Mouse (Mus musculus) liver, embryonic 15.5 days (tissue): ENCODE measurements around the gene Heg1. TPM values are rescaled to one million over a fixed set of nuclear protein-coding genes. Genes with fewer than 3 reads are reported as not detected.
A peak's percentile ranks its signal among the peaks of the same experiment; 100 is the strongest.

Source experiments
- ATAC-seq: fragments of 200-750 bp; cut with Nextera tagmentation; 2 replicates; pipeline ENCODE4 v1.8.0; 2017; ENCODE audit warnings: moderate number of reproducible peaks, mild to moderate bottlenecking, moderate library complexity; ENCODE audit not compliant: insufficient read depth
- H3K27ac ChIP-seq: fragments of 300-500 bp; sonication (generic); replicated peaks from 2 replicates; pipeline ENCODE4 v1.5.1; 2015; ENCODE audit warnings: mild to moderate bottlenecking, inconsistent platforms
- H3K27me3 ChIP-seq: fragments of 300-500 bp; sonication (generic); 2 replicates; pipeline ENCODE4 v1.6.1; 2015; ENCODE audit warnings: mild to moderate bottlenecking, inconsistent platforms
- H3K36me3 ChIP-seq: fragments of 300-500 bp; sonication (generic); replicated peaks from 2 replicates; pipeline ENCODE4 v1.6.1; 2015; ENCODE audit warnings: moderate library complexity, mild to moderate bottlenecking, inconsistent platforms
- H3K4me1 ChIP-seq: fragments of 300-500 bp; sonication (generic); replicated peaks from 2 replicates; pipeline ENCODE4 v1.6.1; 2015; ENCODE audit warnings: inconsistent platforms
- H3K4me2 ChIP-seq: fragments of 300-500 bp; sonication (generic); 2 replicates; pipeline ENCODE4 v1.6.1; 2015; ENCODE audit warnings: moderate library complexity, mild to moderate bottlenecking, inconsistent platforms
- H3K4me3 ChIP-seq: fragments of 300-500 bp; sonication (generic); replicated peaks from 2 replicates; pipeline ENCODE4 v1.5.1; 2015; ENCODE audit warnings: mild to moderate bottlenecking, inconsistent platforms
- H3K9ac ChIP-seq: fragments of 300-500 bp; sonication (generic); 2 replicates; pipeline ENCODE4 v1.6.1; 2015; ENCODE audit warnings: moderate library complexity, mild to moderate bottlenecking, inconsistent platforms
- H3K9me3 ChIP-seq: fragments of 300-500 bp; sonication (generic); replicated peaks from 2 replicates; pipeline ENCODE4 v1.6.1; 2016; ENCODE audit warnings: inconsistent platforms
- WGBS: fragments of 180-500 bp; shearing (Covaris S2); methylation state at CpG from one replicate; pipeline ENCODE4 v1.1.7; 2015; ENCODE audit warnings: mixed read lengths; ENCODE audit not compliant: insufficient replicate concordance; 5-methylcytosine and 5-hydroxymethylcytosine counted together
- polyA plus RNA-seq: library from polyadenylated mRNA; unstranded; fragments of >200 nt; fragmentation: Nextera tagmentation; extraction: Ambion mirVana; gene quantifications from 2 replicates; pipeline ENCODE4 v1.2.1, GENCODE M21; 2015

Heg1 gene
- polyA plus RNA-seq, 1 experiment from 2014 or later = 4.9 TPM

GRCm38 (mm10) chr16:33745457-33745856 is 61.3 kb downstream of the Heg1 start:
- Histone ChIP-seq H3K4me3 (no peak overlapping the region), H3K4me2 (no peak overlapping the region), H3K9me3 (no peaks in the 10 kb centered on the region), H3K27me3 (no peaks in the 10 kb centered on the region), H3K27ac (no peak overlapping the region), H3K36me3 (peaks cover 12% of the 10 kb centered on the region), H3K9ac (no peak overlapping the region), H3K4me1 (no peaks in the 10 kb centered on the region; the same call in 1 of the 2 replicates)
- 54% methylated on average over 7 of the region's 7 CpGs for WGBS
- no peak for ATAC-seq

- H3K4me2 ChIP-seq = no peak overlapping the region
- H3K9ac ChIP-seq = no peak overlapping the region
- H3K36me3 ChIP-seq = peaks cover 8% of the 10 kb centered on the region
- peaks cover 5% of the 10 kb centered on the region for H3K4me1 ChIP-seq
- no peaks in the 10 kb centered on the region for H3K27me3 ChIP-seq
- no peak for ATAC-seq
- no peak overlapping the region for H3K4me3 ChIP-seq
- H3K9me3 ChIP-seq = no peaks in the 10 kb centered on the region
- 78% methylated on average over 10 of the region's 10 CpGs for WGBS
- H3K27ac ChIP-seq = no peak overlapping the region
These were observed 62.0 kb downstream of the Heg1 start for GRCm38 (mm10) chr16:33746074-33746676.

GRCm38 (mm10) chr16:33747346-33747954 is 63.3 kb downstream of the Heg1 start:
- Histone ChIP-seq H3K4me2 (no peak overlapping the region), H3K27me3 (no peaks in the 10 kb centered on the region), H3K9ac (no peak overlapping the region), H3K4me3 (no peak overlapping the region), H3K4me1 (peaks cover 12% of the 10 kb centered on the region), H3K27ac (no peak overlapping the region), H3K36me3 (peaks cover 7% of the 10 kb centered on the region), H3K9me3 (no peaks in the 10 kb centered on the region)
- ATAC-seq = no peak
- WGBS = 28% methylated on average over 7 of the region's 7 CpGs

GRCm38 (mm10) chr16:33747994-33748393 is 63.8 kb downstream of the Heg1 start:
- no peak overlapping the region for H3K4me3 ChIP-seq
- H3K4me2 ChIP-seq = no peak overlapping the region
- no peak overlapping the region for H3K27ac ChIP-seq
- no peaks in the 10 kb centered on the region for H3K27me3 ChIP-seq
- peaks cover 7% of the 10 kb centered on the region for H3K36me3 ChIP-seq
- H3K4me1 ChIP-seq = peaks cover 12% of the 10 kb centered on the region
- no peak overlapping the region for H3K9ac ChIP-seq
- no peaks in the 10 kb centered on the region for H3K9me3 ChIP-seq
- ATAC-seq = no peak
- 53% methylated on average over 2 of the region's 2 CpGs for WGBS

- ATAC-seq = peak; percentile 17; the same call in 1 of the 2 replicates
- H3K9ac ChIP-seq = peak overlapping the region; percentile 27; the same call in 1 of the 2 replicates
- WGBS = 13% methylated on average over 13 of the region's 13 CpGs
- H3K4me1 ChIP-seq = peaks cover 24% of the 10 kb centered on the region
- peak overlapping the region; percentile 48 for H3K4me3 ChIP-seq
- H3K4me2 ChIP-seq = peak overlapping the region; percentile 73
- no peaks in the 10 kb centered on the region for H3K27me3 ChIP-seq
- H3K36me3 ChIP-seq = peaks cover 9% of the 10 kb centered on the region; the same call in 1 of the 2 replicates
- H3K9me3 ChIP-seq = no peaks in the 10 kb centered on the region
- peak overlapping the region; percentile 72 for H3K27ac ChIP-seq
These were observed 67.0 kb downstream of the Heg1 start for GRCm38 (mm10) chr16:33751152-33751551.

GRCm38 (mm10) chr16:33751590-33751989 is 67.4 kb downstream of the Heg1 start:
- peak; percentile 65 for ATAC-seq
- peak overlapping the region; percentile 48 for H3K4me3 ChIP-seq
- peaks cover 28% of the 10 kb centered on the region for H3K4me1 ChIP-seq
- WGBS = 8% methylated on average over 12 of the region's 12 CpGs
- peaks cover 9% of the 10 kb centered on the region; the same call in 1 of the 2 replicates for H3K36me3 ChIP-seq
- H3K9me3 ChIP-seq = no peaks in the 10 kb centered on the region
- peak overlapping the region; percentile 27; the same call in 1 of the 2 replicates for H3K9ac ChIP-seq
- H3K27me3 ChIP-seq = no peaks in the 10 kb centered on the region
- peak overlapping the region; percentile 72 for H3K27ac ChIP-seq
- H3K4me2 ChIP-seq = peak overlapping the region; percentile 73

GRCm38 (mm10) chr16:33752904-33753578 is 68.9 kb downstream of the Heg1 start:
- Histone ChIP-seq H3K4me3 (no peak overlapping the region), H3K9ac (no peak overlapping the region), H3K36me3 (peaks cover 9% of the 10 kb centered on the region), H3K4me1 (peaks cover 28% of the 10 kb centered on the region), H3K9me3 (no peaks in the 10 kb centered on the region), H3K27ac (no peak overlapping the region), H3K4me2 (no peak overlapping the region), H3K27me3 (no peaks in the 10 kb centered on the region)
- WGBS = 65% methylated on average over 8 of the region's 8 CpGs
- no peak for ATAC-seq

- H3K4me3 ChIP-seq = peak overlapping the region; percentile 39
- H3K9me3 ChIP-seq = no peaks in the 10 kb centered on the region
- whole genome bisulfite sequencing = 44% methylated on average over 8 of the region's 8 CpGs
- no peaks in the 10 kb centered on the region for H3K27me3 ChIP-seq
- no peak overlapping the region for H3K27ac ChIP-seq
- H3K4me2 ChIP-seq = peak overlapping the region; percentile 62
- H3K4me1 ChIP-seq = peaks cover 31% of the 10 kb centered on the region
- H3K9ac ChIP-seq = 0 out of 2 replicates have a peak overlapping the region, but pooled peaks have one; percentile 2
- H3K36me3 ChIP-seq = peaks cover 9% of the 10 kb centered on the region
- no peak for ATAC-seq
These were observed 71.1 kb downstream of the Heg1 start for GRCm38 (mm10) chr16:33755293-33755692.

- peak overlapping the region; percentile 39 for H3K4me3 ChIP-seq
- peak; percentile 49 for ATAC-seq
- 0 out of 2 replicates have a peak overlapping the region, but pooled peaks have one; percentile 2 for H3K9ac ChIP-seq
- peak overlapping the region; percentile 29; the same call in 1 of the 2 replicates for H3K27ac ChIP-seq
- peak overlapping the region; percentile 62 for H3K4me2 ChIP-seq
- H3K4me1 ChIP-seq = peaks cover 34% of the 10 kb centered on the region
- 14% methylated on average over 16 of the region's 16 CpGs for WGBS
- H3K27me3 ChIP-seq = no peaks in the 10 kb centered on the region
- peaks cover 9% of the 10 kb centered on the region for H3K36me3 ChIP-seq
- no peaks in the 10 kb centered on the region for H3K9me3 ChIP-seq
These were observed 71.8 kb downstream of the Heg1 start for GRCm38 (mm10) chr16:33755961-33756360.

- ATAC-seq = no peak
- peaks cover 32% of the 10 kb centered on the region for H3K4me1 ChIP-seq
- no peaks in the 10 kb centered on the region for H3K9me3 ChIP-seq
- H3K4me3 ChIP-seq = peak overlapping the region; percentile 39
- 13% methylated on average over 6 of the region's 6 CpGs for WGBS
- H3K36me3 ChIP-seq = peaks cover 9% of the 10 kb centered on the region
- no peaks in the 10 kb centered on the region for H3K27me3 ChIP-seq
- H3K27ac ChIP-seq = peak overlapping the region; percentile 29; the same call in 1 of the 2 replicates
- H3K9ac ChIP-seq = no peak overlapping the region
- peak overlapping the region; percentile 62 for H3K4me2 ChIP-seq
These were observed 72.2 kb downstream of the Heg1 start for GRCm38 (mm10) chr16:33756396-33756795.

GRCm38 (mm10) chr16:33759207-33759606 is 75.0 kb downstream of the Heg1 start:
- H3K27me3 ChIP-seq = no peaks in the 10 kb centered on the region
- peaks cover 5% of the 10 kb centered on the region; the same call in 1 of the 2 replicates for H3K36me3 ChIP-seq
- no peak overlapping the region for H3K4me2 ChIP-seq
- no peak overlapping the region for H3K9ac ChIP-seq
- WGBS = 67% methylated on average over 7 of the region's 7 CpGs
- no peak for ATAC-seq
- H3K4me1 ChIP-seq = peaks cover 41% of the 10 kb centered on the region
- H3K4me3 ChIP-seq = no peak overlapping the region
- no peaks in the 10 kb centered on the region for H3K9me3 ChIP-seq
- no peak overlapping the region for H3K27ac ChIP-seq
